Mouse (Mus musculus) midbrain, embryonic 16.5 days (tissue): ENCODE data around the gene Klhdc8a. TPM values are rescaled to one million over a fixed set of nuclear protein-coding genes. Genes with fewer than 3 reads are reported as not detected.
A peak's percentile ranks its signal among the peaks of the same experiment; 100 is the strongest.
"Not testable (repeated sequence)": the region's sequence is repeated elsewhere in the genome, so short reads cannot be mapped to it uniquely, and the experiment has no call there.

ENCODE experiments used
- ATAC-seq: fragments of 200-750 bp; cut with Nextera tagmentation; 2 replicates; pipeline ENCODE4 v1.8.0; 2017; ENCODE audit warnings: moderate TSS enrichment
- H3K27ac ChIP-seq: fragments of 300-500 bp; sonication (generic); 2 replicates; pipeline ENCODE4 v1.5.1; 2014; ENCODE audit warnings: mild to moderate bottlenecking, low read length, mixed read lengths
- H3K27me3 ChIP-seq: fragments of 300-500 bp; sonication (generic); 2 replicates; pipeline ENCODE4 v1.6.1; 2014; ENCODE audit warnings: low read depth, low read length, mixed read lengths; ENCODE audit not compliant: control insufficient read depth, insufficient read depth
- H3K36me3 ChIP-seq: fragments of 300-500 bp; sonication (generic); 2 replicates; pipeline ENCODE4 v1.6.1; 2014; ENCODE audit warnings: mild to moderate bottlenecking, low read length, moderate library complexity, mixed read lengths; ENCODE audit not compliant: control insufficient read depth, insufficient read depth
- H3K4me1 ChIP-seq: fragments of 300-500 bp; sonication (generic); 2 replicates; pipeline ENCODE4 v1.6.1; 2014; ENCODE audit warnings: mild to moderate bottlenecking, low read length, mixed read lengths; ENCODE audit not compliant: control insufficient read depth, insufficient read depth
- H3K4me2 ChIP-seq: fragments of 300-500 bp; sonication (generic); 2 replicates; pipeline ENCODE4 v1.6.1; 2014; ENCODE audit warnings: mild to moderate bottlenecking, low read length, mixed read lengths
- H3K4me3 ChIP-seq: fragments of 300-500 bp; sonication (generic); 2 replicates; pipeline ENCODE4 v1.5.1; 2014; ENCODE audit warnings: low read depth, mild to moderate bottlenecking, low read length, moderate library complexity, mixed read lengths
- H3K9ac ChIP-seq: fragments of 300-500 bp; sonication (generic); 2 replicates; pipeline ENCODE4 v1.6.1; 2014; ENCODE audit warnings: low read depth, low read length, mixed read lengths
- H3K9me3 ChIP-seq: fragments of 300-500 bp; sonication (generic); replicated peaks from 2 replicates; pipeline ENCODE4 v1.6.1; 2014; ENCODE audit warnings: mild to moderate bottlenecking, low read length, mixed read lengths; ENCODE audit not compliant: control insufficient read depth, poor library complexity, severe bottlenecking
- WGBS: fragments of 180-500 bp; shearing (Covaris S2); extraction: QIAGEN DNeasy Blood & Tissue Kit; methylation state at CpG from one replicate; pipeline ENCODE4 v1.1.7; 2014; 5-methylcytosine and 5-hydroxymethylcytosine counted together
- polyA plus RNA-seq: library from polyadenylated mRNA; unstranded; fragments of >200 nt; fragmentation: Nextera tagmentation; extraction: Ambion mirVana; gene quantifications from 2 replicates; pipeline ENCODE4 v1.2.1, GENCODE M21; 2015

Klhdc8a gene
- polyA plus RNA-seq, 1 experiment from 2014 or later, result 10.8 TPM

- H3K36me3 ChIP-seq, result no peaks in the 10 kb centered on the region
- no peak overlapping the region for H3K4me2 ChIP-seq
- H3K4me1 ChIP-seq, result no peaks in the 10 kb centered on the region
- H3K4me3 ChIP-seq, result no peak overlapping the region
- ATAC-seq, result no peak
- 64% methylated on average over 2 of the region's 2 CpGs for WGBS
- no peaks in the 10 kb centered on the region for H3K27me3 ChIP-seq
- H3K9ac ChIP-seq, result no peak overlapping the region
- no peaks in the 10 kb centered on the region for H3K9me3 ChIP-seq
- no peak overlapping the region for H3K27ac ChIP-seq
Measured at GRCm38 (mm10) chr1:132267959-132268358, 30.5 kb upstream of the Klhdc8a start.

DNA sequence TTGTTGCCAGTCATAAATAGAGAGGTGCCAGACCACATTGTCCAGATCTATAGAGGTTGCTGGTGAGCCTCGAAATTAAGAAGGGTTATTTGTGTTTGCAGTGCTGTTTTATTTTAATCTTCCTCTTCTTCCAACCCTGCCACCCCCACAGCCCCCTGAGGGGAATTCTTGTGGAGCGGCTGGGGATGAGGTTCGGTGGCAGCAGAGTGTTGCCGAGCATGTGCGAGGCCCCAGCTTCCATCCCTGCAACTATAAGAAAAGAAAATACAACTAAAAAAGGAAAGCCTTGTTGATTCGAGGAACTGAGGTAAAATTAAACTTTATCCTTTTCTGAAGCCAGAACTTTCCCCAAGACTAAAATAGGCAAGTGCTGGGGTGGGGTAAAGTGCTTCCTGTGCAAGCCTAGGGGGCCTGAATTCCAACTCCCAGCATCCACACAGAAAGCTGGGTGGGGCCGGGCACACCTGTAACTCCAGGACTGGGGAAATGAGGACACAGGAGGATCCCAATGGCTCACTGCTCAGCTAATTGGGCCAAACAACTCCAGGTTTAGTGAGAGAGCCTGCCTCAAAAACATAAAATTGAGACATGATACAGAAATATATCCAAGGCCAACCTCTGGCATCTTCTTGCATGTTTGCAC lies 29.9 kb upstream of the Klhdc8a start:
- H3K4me2 ChIP-seq, result no peak overlapping the region
- no peak for ATAC-seq
- 62% methylated on average over 7 of the region's 7 CpGs for WGBS

GRCm38 (mm10) chr1:132271237-132271636 lies 27.2 kb upstream of the Klhdc8a start:
- no peak overlapping the region for H3K27ac ChIP-seq
- H3K27me3 ChIP-seq, result no peaks in the 10 kb centered on the region
- no peak overlapping the region for H3K4me2 ChIP-seq
- H3K4me3 ChIP-seq, result no peak overlapping the region
- 54% methylated on average over 3 of the region's 3 CpGs for WGBS
- no peaks in the 10 kb centered on the region for H3K9me3 ChIP-seq
- ATAC-seq, result no peak
- no peak overlapping the region for H3K9ac ChIP-seq
- H3K4me1 ChIP-seq, result no peaks in the 10 kb centered on the region
- H3K36me3 ChIP-seq, result no peaks in the 10 kb centered on the region

More for the DNA sequence above, 29.9 kb upstream of the Klhdc8a start:
- H3K9ac ChIP-seq, result no peak overlapping the region
- H3K4me1 ChIP-seq, result no peaks in the 10 kb centered on the region
- no peaks in the 10 kb centered on the region for H3K27me3 ChIP-seq
- no peaks in the 10 kb centered on the region for H3K36me3 ChIP-seq
- H3K27ac ChIP-seq, result no peak overlapping the region
- H3K4me3 ChIP-seq, result no peak overlapping the region
- no peaks in the 10 kb centered on the region for H3K9me3 ChIP-seq

DNA sequence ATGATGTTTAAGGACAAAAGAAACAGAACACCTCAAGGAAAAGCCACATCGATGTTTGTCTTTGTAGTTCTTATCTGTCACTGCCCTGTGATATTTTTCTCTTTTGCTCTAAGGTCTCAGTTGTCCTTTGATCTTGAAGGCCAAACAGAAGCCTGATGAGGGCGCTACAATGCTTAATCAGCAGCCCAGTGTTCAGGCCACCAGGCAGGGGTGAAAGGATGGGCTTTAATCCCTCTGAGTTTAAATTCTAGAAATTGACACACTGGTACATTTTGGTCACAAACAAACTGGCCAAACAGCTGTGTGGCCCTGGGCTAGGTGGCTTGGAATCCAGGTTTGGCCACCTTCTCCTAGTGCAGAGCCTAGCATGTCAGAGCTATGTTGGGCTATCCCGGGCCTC lies 21.7 kb upstream of the Klhdc8a start:
- Histone ChIP-seq H3K27me3 (no peaks in the 10 kb centered on the region), H3K36me3 (no peaks in the 10 kb centered on the region), H3K4me2 (no peak overlapping the region), H3K9me3 (no peaks in the 10 kb centered on the region), H3K9ac (no peak overlapping the region), H3K4me3 (no peak overlapping the region), H3K27ac (no peak overlapping the region), H3K4me1 (no peaks in the 10 kb centered on the region; the same call in 1 of the 2 replicates)
- 72% methylated on average over 3 of the region's 3 CpGs for WGBS
- ATAC-seq, result no peak

- H3K27me3 ChIP-seq, result no peaks in the 10 kb centered on the region
- no peak for ATAC-seq
- 61% methylated on average over 6 of the region's 6 CpGs for WGBS
Measured at GRCm38 (mm10) chr1:132277124-132277523, 21.3 kb upstream of the Klhdc8a start.

DNA sequence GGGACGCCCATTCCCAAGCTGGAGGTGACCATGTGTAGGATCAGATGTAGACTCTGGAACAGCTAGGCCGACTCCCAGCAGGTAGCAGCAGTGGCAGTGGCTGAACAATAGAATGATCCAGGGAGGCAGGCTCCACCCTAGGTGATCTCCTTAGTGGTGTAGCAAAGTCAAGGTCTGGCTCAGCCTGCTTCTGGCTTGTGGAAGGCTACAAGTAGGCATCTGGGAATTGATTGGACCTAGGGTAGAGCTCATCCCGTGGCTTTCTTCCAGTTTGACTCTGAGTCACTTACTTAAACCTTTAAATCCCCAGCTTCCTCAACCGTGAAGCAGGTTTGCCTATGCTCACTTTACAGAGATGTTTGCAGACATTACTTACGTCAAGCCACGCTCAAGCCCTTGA lies 17.8 kb upstream of the Klhdc8a start:
- ATAC-seq, H3K9me3 ChIP-seq, H3K27me3 ChIP-seq, H3K36me3 ChIP-seq, H3K4me3 ChIP-seq, H3K4me2 ChIP-seq, H3K9ac ChIP-seq, H3K27ac ChIP-seq: not testable (repeated sequence)
- peaks cover 16% of the 10 kb centered on the region for H3K4me1 ChIP-seq
- WGBS, result 67% methylated on average over 6 of the region's 6 CpGs

More at GRCm38 (mm10) chr1:132277124-132277523, 21.3 kb upstream of the Klhdc8a start:
- Histone ChIP-seq H3K36me3 (no peaks in the 10 kb centered on the region), H3K4me2 (no peak overlapping the region), H3K9ac (no peak overlapping the region), H3K4me1 (peaks cover 3% of the 10 kb centered on the region), H3K4me3 (no peak overlapping the region), H3K9me3 (no peaks in the 10 kb centered on the region), H3K27ac (no peak overlapping the region)

DNA sequence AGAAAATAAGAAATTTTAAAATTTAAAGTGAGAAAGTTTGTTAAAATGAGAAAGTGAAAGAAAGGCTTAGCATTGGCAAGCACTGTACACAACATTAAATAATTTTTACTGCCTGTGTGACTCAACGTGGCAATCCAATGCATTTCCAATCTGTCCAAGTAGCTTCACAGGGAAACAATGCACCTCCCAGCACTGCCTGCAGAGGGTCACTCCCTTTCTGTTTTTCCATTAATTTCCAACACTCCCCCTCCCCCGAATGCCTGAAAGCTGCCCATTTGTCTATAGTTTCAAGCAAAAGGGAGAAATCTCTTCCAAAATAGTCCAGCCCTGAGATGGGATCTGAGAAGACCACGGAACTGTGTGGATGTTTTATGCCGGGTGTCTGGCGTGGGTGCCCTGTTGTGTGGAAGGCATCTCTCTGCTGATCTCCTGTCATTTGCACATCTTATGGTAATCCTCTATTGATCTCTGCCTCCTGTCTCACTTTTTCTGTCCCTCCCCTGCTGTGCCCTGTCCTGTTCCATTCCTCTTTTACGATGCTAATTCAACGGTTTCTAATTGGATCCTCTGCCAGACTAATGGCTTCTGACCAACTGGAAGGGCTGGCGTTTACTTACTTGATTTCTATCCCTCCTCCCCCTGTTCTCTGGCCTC lies 16.8 kb upstream of the Klhdc8a start:
- Histone ChIP-seq H3K4me3 (no peak overlapping the region), H3K4me1 (peaks cover 16% of the 10 kb centered on the region), H3K4me2 (0 out of 2 replicates have a peak overlapping the region, but pooled peaks have one; percentile 4), H3K27ac (no peak overlapping the region), H3K36me3 (no peaks in the 10 kb centered on the region), H3K9me3 (no peaks in the 10 kb centered on the region), H3K9ac (no peak overlapping the region), H3K27me3 (no peaks in the 10 kb centered on the region)
- no peak for ATAC-seq
- WGBS, result 5% methylated on average over 8 of the region's 8 CpGs

- 70% methylated on average over 2 of the region's 2 CpGs for WGBS
- Histone ChIP-seq H3K36me3 (no peaks in the 10 kb centered on the region), H3K9ac (no peak overlapping the region), H3K4me1 (peaks cover 16% of the 10 kb centered on the region), H3K4me3 (no peak overlapping the region), H3K27ac (no peak overlapping the region), H3K27me3 (no peaks in the 10 kb centered on the region), H3K9me3 (no peaks in the 10 kb centered on the region), H3K4me2 (no peak overlapping the region)
- ATAC-seq, result peak; percentile 16; the same call in 1 of the 2 replicates
Measured at GRCm38 (mm10) chr1:132282177-132282536, 16.3 kb upstream of the Klhdc8a start.

DNA sequence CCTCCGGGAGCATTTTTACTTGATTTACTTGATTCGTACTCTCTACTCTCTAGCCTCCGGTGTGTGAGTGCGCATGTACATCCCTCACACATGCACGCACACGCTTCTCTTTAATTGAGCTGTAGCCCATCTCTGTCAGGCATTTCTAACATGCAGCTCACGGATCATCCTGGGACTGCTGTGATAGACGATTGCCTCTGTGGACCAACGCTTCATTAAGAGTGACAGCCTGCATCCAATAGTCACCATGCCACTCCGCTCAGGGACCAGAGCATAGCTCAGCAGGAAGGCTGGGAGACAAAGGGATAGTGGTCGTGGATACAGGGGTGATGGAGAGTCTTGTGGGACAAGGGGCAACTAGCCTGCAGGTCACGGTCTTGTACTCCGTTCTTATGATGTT lies 15.4 kb upstream of the Klhdc8a start:
- WGBS, result 17% methylated on average over 13 of the region's 13 CpGs
- Histone ChIP-seq H3K27ac (peak overlapping the region; percentile 60), H3K27me3 (no peaks in the 10 kb centered on the region), H3K4me2 (no peak overlapping the region), H3K9ac (no peak overlapping the region), H3K36me3 (no peaks in the 10 kb centered on the region), H3K4me3 (no peak overlapping the region), H3K9me3 (no peaks in the 10 kb centered on the region), H3K4me1 (peaks cover 24% of the 10 kb centered on the region)
- peak; percentile 55; the same call in 1 of the 2 replicates for ATAC-seq
